Mouse (Mus musculus): ENCODE data around the gene Zfp644. TPM values are rescaled to one million over a fixed set of nuclear protein-coding genes. Genes with fewer than 3 reads are reported as not detected.

Zfp644 gene
- polyA plus RNA-seq (2016; fragmentation: Nextera tagmentation; extraction: Ambion mirVana) = 82.6 and 84.5 TPM in 2 replicates

DNA sequence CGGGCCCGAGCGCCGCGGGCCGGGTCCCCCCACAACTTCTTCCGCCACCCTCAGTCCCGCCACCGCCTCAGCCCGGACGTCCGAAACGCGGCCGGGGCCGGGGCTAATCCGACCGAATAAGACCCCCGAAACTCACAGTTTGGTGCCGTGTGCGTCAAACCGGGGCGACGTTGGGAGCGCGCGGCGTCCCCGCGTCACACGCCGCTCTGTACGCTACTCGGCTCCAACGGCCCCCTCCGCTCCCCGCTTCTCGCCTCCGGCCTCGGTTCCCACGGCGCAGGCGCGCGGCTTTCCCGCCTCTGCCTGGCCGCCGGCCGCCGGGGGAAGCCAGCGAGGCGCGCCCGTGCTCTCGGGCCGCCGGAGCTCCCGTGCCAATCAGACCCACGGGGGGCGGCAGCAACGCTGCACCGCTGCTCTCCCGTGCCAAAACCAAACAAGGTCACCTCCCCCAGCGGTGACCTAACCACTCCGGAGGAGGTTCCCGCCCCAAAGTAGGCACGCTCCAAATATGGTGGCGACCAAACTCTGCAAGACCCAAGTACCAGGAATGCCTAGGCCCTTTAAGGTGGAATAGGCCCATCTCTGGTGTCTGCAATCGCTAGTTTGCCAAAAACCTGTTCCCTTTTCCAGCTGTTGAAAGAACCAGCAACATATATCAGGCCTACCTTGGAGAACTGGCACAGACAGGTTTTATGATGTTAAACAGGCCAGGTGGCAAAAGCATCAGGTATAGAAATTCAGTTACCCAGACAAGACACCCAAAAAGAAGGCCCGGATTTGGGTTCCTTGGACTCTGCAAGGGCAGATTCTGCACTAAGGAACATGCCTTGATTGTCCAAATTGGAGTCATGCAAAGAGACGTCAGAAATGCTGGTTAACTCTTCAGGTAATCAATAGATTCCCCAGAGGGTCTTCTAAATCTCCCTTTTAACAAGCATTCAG lies at the start of gene Zfp644:
Zfp644 (minus strand) TSS at position 892 of the 942 bp plus-strand sequence.
- H3K4me2 ChIP-seq = peak within 1 kb of the TSS; percentile 75
- H3K9ac ChIP-seq (replicated peaks) = peak within 1 kb of the TSS; percentile 98
- H3K27me3 ChIP-seq = no peaks in the 10 kb centered on the region
- WGBS = 2% methylated on average over 71 of the region's 71 CpGs
- peaks cover 31% of the 10 kb centered on the region for H3K4me1 ChIP-seq (replicated peaks)
- peak within 1 kb of the TSS; percentile 100 for H3K27ac ChIP-seq
- no peaks in the 10 kb centered on the region for H3K9me3 ChIP-seq
- H3K4me3 ChIP-seq (replicated peaks) = peak within 1 kb of the TSS; percentile 77
- peak; percentile 93 for ATAC-seq (ENCODE audit: insufficient number of reproducible peaks, insufficient read depth, low FRiP score, low TSS enrichment, low read depth)
- no peaks in the 10 kb centered on the region; the same call in 1 of the 2 replicates for H3K36me3 ChIP-seq

DNA sequence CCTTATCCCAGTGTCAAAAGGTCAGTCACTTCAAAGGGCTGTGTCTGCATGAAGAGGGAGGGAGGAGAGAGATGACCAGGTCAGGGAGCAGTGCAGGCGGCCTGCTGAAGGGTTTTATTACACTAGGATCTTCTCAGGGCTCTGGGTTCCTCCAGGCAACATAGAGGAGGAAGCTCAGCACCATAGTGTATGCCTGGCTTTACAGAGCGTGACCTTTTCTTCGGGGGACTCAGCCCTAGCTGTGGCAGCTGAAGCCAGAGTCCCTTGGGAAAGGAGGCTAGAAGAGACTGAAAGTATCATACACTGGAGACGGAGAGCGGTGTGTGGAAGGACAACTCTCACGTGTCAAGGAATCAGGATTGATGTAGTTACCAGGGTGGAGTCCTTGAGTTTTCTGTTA lies 42.6 kb upstream of the Zfp644 start:
- no peak for ATAC-seq (ENCODE audit: insufficient number of reproducible peaks, insufficient read depth, low FRiP score, low TSS enrichment, low read depth)
- WGBS = 22% methylated on average over 6 of the region's 6 CpGs

DNA sequence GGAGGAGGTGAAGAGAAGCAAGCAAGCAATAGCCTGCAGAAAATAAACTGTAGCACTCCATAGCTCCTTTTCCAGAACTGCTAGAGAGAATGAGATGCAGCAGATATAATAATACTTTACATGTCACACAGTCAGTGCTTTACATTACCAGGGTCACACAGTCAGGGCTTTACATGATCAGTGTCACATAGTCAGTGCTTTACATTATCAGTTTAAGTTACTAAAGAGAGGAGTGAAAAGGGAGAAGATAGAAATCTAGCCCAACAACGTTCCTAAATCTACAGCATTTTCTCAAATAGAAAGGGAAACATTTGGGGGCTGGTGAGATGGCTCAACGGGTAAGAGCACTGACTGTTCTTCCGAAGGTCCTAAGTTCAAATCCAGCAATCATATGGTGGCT lies 26.4 kb upstream of the Zfp644 start:
- Histone ChIP-seq H3K9me3 (peaks cover 5% of the 10 kb centered on the region; the same call in 1 of the 2 replicates), H3K4me3 (replicated peaks) (no peak overlapping the region), H3K36me3 (no peaks in the 10 kb centered on the region), H3K4me2 (no peak overlapping the region), H3K4me1 (replicated peaks) (no peaks in the 10 kb centered on the region), H3K27me3 (no peaks in the 10 kb centered on the region), H3K27ac (no peak overlapping the region), H3K9ac (replicated peaks) (no peak overlapping the region)
- no peak for ATAC-seq (ENCODE audit: insufficient number of reproducible peaks, insufficient read depth, low FRiP score, low TSS enrichment, low read depth)
- 91% methylated on average over 3 of the region's 3 CpGs for WGBS

More for the DNA sequence above, 42.6 kb upstream of the Zfp644 start:
- Histone ChIP-seq H3K4me1 (replicated peaks) (no peaks in the 10 kb centered on the region), H3K4me2 (no peak overlapping the region), H3K9me3 (no peaks in the 10 kb centered on the region), H3K36me3 (no peaks in the 10 kb centered on the region), H3K4me3 (replicated peaks) (no peak overlapping the region), H3K27me3 (no peaks in the 10 kb centered on the region), H3K27ac (no peak overlapping the region), H3K9ac (replicated peaks) (no peak overlapping the region)

DNA sequence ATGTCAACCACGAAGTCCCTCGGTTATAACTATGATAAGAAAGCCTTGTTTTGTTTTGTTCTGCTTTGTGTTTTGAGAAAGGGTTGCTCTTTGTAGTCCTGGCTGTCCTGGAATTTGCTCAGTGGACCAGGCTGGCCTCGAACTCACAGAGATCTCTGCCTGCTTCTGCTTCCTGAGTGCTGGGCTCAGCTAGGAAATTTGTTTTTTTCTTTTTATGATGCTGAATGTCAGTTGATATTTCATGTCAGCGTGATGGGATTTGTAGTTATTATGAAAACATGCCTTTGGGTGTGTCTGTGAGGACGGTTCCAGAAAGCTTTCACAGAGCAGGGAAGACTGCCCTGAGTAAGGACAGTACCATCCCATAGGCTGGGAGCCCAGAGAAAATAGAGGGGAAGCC lies 25.7 kb upstream of the Zfp644 start:
- Histone ChIP-seq H3K36me3 (no peaks in the 10 kb centered on the region), H3K9me3 (peaks cover 5% of the 10 kb centered on the region; the same call in 1 of the 2 replicates), H3K4me2 (no peak overlapping the region), H3K27me3 (no peaks in the 10 kb centered on the region), H3K4me3 (replicated peaks) (no peak overlapping the region), H3K27ac (no peak overlapping the region), H3K4me1 (replicated peaks) (no peaks in the 10 kb centered on the region), H3K9ac (replicated peaks) (no peak overlapping the region)
- WGBS = 82% methylated on average over 5 of the region's 5 CpGs
- ATAC-seq (ENCODE audit: insufficient number of reproducible peaks, insufficient read depth, low FRiP score, low TSS enrichment, low read depth) = no peak

DNA sequence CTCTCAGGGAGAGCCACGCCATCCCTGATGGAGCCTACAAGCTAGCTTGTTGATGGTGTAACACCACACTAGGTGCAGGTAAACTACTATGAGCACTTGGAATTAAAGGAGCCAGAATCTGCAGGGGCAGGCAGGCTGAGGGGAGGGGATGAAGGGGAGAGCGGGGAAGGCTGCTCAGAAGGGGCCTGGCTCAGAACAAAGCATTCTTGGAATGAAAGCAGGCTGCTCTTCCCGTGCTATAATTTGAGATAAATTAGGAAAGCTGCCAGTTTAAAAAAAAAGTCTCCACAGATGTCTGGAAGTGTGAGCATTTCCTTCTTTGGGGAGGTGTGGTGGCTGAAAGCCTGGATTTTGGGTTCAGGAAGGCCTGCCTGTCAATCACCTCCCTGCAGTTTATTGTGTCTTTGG lies 14.8 kb upstream of the Zfp644 start:
- Histone ChIP-seq H3K27me3 (no peaks in the 10 kb centered on the region), H3K4me3 (replicated peaks) (no peak overlapping the region), H3K9me3 (no peaks in the 10 kb centered on the region), H3K4me2 (no peak overlapping the region), H3K9ac (replicated peaks) (no peak overlapping the region), H3K27ac (peak overlapping the region; percentile 53; the same call in 1 of the 2 replicates), H3K36me3 (no peaks in the 10 kb centered on the region), H3K4me1 (replicated peaks) (peaks cover 20% of the 10 kb centered on the region)
- 0 out of 2 replicates have a peak, but pooled peaks have one; percentile 42 for ATAC-seq (ENCODE audit: insufficient number of reproducible peaks, insufficient read depth, low FRiP score, low TSS enrichment, low read depth)
- WGBS = 26% methylated on average over 3 of the region's 3 CpGs

DNA sequence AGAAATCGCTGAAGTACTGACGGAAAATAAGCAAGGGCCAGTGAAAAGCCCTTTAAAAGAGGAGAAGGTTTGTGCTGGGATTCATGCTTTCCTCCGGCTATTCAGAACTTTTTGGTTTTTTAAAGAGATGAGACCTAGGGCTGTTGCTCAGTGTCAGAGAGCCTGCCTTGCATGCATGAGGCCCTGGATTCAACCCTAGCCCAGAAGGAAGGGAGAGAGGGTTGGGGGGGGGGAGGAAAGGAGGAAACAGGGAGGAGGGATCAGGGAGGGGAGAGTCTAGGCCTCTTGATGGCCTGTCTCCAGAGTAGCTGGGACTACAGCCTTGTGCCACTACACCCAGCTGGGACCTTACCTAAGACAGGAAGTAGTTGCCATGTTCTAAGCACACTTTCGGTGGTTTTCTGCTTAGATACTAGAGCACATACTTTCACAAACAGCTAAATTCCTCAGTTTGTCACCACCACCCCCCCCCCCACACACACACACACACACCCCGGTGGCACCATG lies 14.2 kb upstream of the Zfp644 start:
- Histone ChIP-seq H3K27me3 (no peaks in the 10 kb centered on the region), H3K36me3 (no peaks in the 10 kb centered on the region), H3K4me1 (replicated peaks) (peaks cover 20% of the 10 kb centered on the region), H3K4me2 (no peak overlapping the region), H3K4me3 (replicated peaks) (no peak overlapping the region), H3K9ac (replicated peaks) (no peak overlapping the region), H3K27ac (peak overlapping the region; percentile 53), H3K9me3 (no peaks in the 10 kb centered on the region)
- 74% methylated on average over 5 of the region's 5 CpGs for WGBS
- no peak for ATAC-seq (ENCODE audit: insufficient number of reproducible peaks, insufficient read depth, low FRiP score, low TSS enrichment, low read depth)

DNA sequence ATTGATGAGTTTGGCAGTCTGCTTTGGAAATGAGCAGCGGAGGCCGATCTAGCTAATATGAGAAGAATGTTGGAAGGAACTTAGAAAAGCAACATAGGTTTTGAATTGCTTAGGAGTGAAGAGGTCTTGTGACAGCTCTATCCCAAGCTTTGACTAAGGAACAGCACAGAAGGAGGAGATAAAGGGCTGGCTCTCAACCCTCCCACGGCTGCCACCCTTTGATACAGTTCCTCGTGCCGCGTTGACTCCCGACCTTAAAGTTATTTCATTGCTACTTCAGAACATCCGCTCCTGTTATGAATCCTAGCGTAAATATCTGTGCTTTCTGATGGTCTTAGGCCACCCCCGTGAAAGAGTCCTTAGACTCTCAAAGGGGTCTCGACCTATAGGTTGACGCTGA lies 13.5 kb upstream of the Zfp644 start:
- no peak overlapping the region for H3K4me2 ChIP-seq
- no peak overlapping the region for H3K9ac ChIP-seq (replicated peaks)
- H3K36me3 ChIP-seq = no peaks in the 10 kb centered on the region
- H3K4me1 ChIP-seq (replicated peaks) = peaks cover 20% of the 10 kb centered on the region
- H3K9me3 ChIP-seq = no peaks in the 10 kb centered on the region
- ATAC-seq (ENCODE audit: insufficient number of reproducible peaks, insufficient read depth, low FRiP score, low TSS enrichment, low read depth) = no peak
- H3K27me3 ChIP-seq = no peaks in the 10 kb centered on the region
- H3K4me3 ChIP-seq (replicated peaks) = no peak overlapping the region
- H3K27ac ChIP-seq = no peak overlapping the region
- 78% methylated on average over 12 of the region's 12 CpGs for WGBS

DNA sequence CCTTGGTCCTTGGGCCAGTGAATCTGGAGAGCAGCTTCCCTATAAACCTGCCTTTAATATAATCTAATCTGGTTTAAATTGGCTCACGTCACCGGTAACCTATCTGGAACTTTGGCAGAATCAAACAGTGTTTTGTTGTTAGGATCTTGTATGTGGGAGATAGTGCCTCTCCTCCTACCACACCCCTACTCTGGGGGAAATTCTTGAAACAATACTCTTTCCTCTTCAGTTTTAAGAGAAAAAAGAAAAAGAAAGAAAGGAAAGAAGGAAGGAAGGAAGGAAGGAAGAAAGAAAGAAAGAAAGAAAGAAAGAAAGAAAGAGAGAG lies 13.0 kb upstream of the Zfp644 start:
- 51% methylated on average over 2 of the region's 2 CpGs for WGBS
- H3K36me3 ChIP-seq = no peaks in the 10 kb centered on the region
- no peak for ATAC-seq (ENCODE audit: insufficient number of reproducible peaks, insufficient read depth, low FRiP score, low TSS enrichment, low read depth)

DNA sequence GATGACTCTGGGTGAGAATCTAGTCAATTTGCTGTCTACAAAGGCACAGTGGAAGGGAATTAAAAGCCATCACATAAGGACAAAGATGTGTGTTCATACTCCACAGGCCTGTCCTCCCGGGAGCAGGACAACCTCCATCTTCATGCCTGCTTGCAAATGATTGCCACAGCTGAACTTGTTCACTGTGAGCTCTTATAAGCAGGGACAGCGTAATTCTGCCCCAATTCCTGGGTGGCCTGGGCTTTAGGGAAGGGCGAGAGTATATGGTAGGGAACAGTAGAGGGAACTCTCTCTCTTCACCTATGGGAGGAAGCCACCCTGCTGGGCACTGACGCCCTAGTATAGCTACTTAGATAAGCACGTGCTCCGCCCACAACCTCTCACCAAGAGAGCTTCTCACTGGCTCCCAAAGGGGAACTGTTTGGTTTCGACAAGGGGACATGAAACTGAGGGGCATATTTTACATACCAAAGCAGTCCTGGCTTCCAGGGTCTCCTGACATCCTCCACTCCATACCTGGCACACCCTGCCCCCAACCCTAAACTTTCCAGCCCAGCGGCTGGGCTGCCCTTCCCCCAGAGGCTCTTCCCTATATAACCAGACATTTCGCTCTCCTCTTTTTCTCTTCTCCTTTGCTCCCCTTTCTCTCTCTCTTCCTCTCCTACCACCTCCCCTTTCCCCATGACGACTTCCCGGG lies 12.4 kb upstream of the Zfp644 start:
- Histone ChIP-seq H3K36me3 (no peaks in the 10 kb centered on the region), H3K4me3 (replicated peaks) (no peak overlapping the region), H3K4me1 (replicated peaks) (peaks cover 20% of the 10 kb centered on the region), H3K27me3 (no peaks in the 10 kb centered on the region), H3K27ac (no peak overlapping the region), H3K4me2 (no peak overlapping the region), H3K9me3 (no peaks in the 10 kb centered on the region), H3K9ac (replicated peaks) (no peak overlapping the region)
- no peak for ATAC-seq (ENCODE audit: insufficient number of reproducible peaks, insufficient read depth, low FRiP score, low TSS enrichment, low read depth)
- WGBS = 35% methylated on average over 11 of the region's 11 CpGs

More for the DNA sequence above, 13.0 kb upstream of the Zfp644 start:
- H3K27me3 ChIP-seq = no peaks in the 10 kb centered on the region
- H3K4me1 ChIP-seq (replicated peaks) = peaks cover 20% of the 10 kb centered on the region
- H3K9me3 ChIP-seq = no peaks in the 10 kb centered on the region
- H3K27ac ChIP-seq = no peak overlapping the region
- no peak overlapping the region for H3K4me2 ChIP-seq
- H3K9ac ChIP-seq (replicated peaks) = no peak overlapping the region
- no peak overlapping the region for H3K4me3 ChIP-seq (replicated peaks)

DNA sequence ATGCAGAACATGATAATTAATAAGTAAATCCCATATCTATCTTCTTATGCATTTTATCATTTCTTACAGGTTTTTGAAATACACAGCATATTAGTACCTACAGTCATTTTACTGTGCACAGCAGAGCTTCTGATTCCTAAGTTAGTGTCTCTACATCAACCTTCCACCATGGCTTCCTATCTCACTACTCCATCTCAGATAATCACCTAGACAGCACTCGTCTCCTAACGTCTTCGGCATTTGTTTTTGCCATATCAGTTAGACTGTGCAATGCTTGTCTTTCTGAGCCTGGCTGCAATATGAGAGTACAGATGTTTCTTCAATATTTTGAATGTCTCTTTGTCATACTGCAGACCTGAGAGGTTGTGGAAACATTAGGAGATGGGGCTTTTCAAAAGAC lies 9.3 kb upstream of the Zfp644 start:
- Histone ChIP-seq H3K9ac (replicated peaks) (no peak overlapping the region), H3K4me3 (replicated peaks) (no peak overlapping the region), H3K4me2 (no peak overlapping the region), H3K36me3 (no peaks in the 10 kb centered on the region), H3K9me3 (no peaks in the 10 kb centered on the region), H3K27me3 (no peaks in the 10 kb centered on the region), H3K27ac (no peak overlapping the region), H3K4me1 (replicated peaks) (peaks cover 10% of the 10 kb centered on the region)
- ATAC-seq (ENCODE audit: insufficient number of reproducible peaks, insufficient read depth, low FRiP score, low TSS enrichment, low read depth) = no peak
- 91% methylated on average over 3 of the region's 3 CpGs for WGBS

DNA sequence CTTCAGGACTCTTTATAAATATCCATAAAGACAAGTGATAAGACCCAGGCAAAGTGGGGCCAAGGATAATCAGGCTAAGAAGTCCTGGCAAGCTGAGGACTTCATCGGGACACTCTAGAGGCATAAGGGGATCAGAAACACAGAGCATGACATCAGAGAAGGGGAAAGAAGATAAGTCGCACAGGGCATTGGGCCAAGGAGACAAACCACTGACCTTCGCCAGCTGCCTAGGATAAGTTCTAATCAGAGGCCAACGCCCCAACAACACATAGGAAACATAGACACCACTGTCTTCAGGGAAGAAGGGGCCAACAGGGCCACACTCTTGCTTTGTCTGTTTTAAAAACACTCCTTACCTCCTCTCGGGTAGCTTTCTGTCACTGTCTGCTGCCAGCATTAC lies 8.1 kb upstream of the Zfp644 start:
- ATAC-seq (ENCODE audit: insufficient number of reproducible peaks, insufficient read depth, low FRiP score, low TSS enrichment, low read depth) = no peak
- Histone ChIP-seq H3K9ac (replicated peaks) (no peak overlapping the region), H3K4me1 (replicated peaks) (peaks cover 7% of the 10 kb centered on the region; the same call in 1 of the 2 replicates), H3K27ac (no peak overlapping the region), H3K4me2 (no peak overlapping the region), H3K4me3 (replicated peaks) (no peak overlapping the region), H3K9me3 (no peaks in the 10 kb centered on the region), H3K36me3 (no peaks in the 10 kb centered on the region), H3K27me3 (no peaks in the 10 kb centered on the region)
- WGBS = 85% methylated on average over 5 of the region's 5 CpGs

Data from limb, embryonic 12.5 days (tissue).